Mouse (Mus musculus): ENCODE data around the gene Acad12.
"Not testable (repeated sequence)": the region's sequence is repeated elsewhere in the genome, so short reads cannot be mapped to it uniquely, and the experiment has no call there.

Acad12 gene

DNA sequence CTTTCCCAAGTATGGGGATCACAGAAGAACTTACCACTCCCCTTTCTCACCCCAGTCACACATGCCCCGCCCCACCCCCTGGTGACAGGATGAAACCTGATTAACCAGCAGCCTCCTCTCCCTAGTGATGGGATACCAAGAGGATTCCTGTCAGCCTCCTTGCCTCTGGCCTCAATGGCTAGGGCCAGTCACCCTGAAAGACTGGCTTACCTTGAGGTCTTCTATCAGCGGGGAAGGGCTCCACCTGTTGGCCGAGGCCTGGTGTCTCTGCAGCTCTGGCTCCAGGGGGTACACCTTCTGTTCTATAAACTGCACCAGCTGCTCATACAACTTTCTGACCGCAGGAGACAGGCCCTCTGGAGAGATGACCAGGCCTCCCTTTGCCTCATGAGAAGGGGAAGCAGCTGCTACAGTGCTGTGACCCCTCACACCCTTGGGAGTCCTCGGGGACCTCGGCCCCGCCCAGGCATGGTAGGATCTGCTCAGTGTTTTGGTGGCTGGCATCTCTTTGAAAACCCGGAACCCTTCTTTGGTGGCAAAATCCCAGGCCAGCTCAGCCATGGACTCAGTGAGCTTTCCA lies 9.1 kb downstream of the Acad12 start:
- not testable (repeated sequence) for DNase-seq

- peak; percentile 58 for DNase-seq
These were observed 12.6 kb downstream of the Acad12 start for GRCm38 (mm10) chr5:121606151-121606550.

DNA sequence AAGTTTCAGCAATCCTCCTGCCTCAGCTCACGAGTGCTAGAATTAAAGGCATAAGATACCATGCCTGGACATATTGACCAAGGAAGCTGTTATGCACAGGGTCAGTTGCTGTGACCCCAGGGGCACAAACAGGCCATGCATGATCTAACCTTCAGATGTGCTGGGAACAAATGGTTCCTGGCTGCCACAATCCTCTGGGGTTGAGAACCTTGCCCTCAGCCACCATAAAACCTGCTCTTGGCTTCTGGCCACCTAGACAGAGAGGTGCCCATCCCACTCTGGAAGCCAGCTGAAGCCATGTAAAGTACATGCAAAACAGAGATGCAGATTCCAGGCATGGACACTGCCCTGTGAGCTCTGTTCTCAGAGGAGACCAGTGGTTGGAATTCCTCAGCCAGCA lies 14.9 kb downstream of the Acad12 start:
- not testable (repeated sequence) for DNase-seq

- peak; percentile 83 for DNase-seq
These were observed 17.0 kb downstream of the Acad12 start for GRCm38 (mm10) chr5:121601547-121602299.

- no peak for DNase-seq
These were observed 19.7 kb downstream of the Acad12 start for GRCm38 (mm10) chr5:121598871-121599610.

GRCm38 (mm10) chr5:121597991-121598537 lies 20.7 kb downstream of the Acad12 start:
- no peak for DNase-seq

GRCm38 (mm10) chr5:121597332-121597731 lies 21.4 kb downstream of the Acad12 start:
- no peak for DNase-seq

DNA sequence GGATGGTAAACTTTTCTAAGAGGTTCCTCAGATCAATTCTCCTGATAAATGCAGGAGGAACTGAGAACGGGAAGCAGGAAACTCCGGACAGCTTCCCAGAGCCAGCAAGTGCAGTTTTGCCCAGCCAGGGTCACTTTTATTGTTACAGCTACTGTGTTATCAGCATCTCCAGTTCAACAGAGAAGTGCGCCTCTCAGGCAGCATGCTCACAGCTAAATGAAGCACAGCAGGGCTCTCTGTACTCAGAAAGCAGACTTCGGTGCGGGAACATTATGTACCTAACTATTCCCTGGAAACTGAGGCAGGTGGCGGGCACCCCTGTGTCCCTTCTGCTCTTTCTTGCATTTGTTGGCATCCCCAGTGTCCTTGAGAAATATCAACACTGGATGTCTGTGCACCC lies 22.5 kb downstream of the Acad12 start:
- no peak for DNase-seq

DNA sequence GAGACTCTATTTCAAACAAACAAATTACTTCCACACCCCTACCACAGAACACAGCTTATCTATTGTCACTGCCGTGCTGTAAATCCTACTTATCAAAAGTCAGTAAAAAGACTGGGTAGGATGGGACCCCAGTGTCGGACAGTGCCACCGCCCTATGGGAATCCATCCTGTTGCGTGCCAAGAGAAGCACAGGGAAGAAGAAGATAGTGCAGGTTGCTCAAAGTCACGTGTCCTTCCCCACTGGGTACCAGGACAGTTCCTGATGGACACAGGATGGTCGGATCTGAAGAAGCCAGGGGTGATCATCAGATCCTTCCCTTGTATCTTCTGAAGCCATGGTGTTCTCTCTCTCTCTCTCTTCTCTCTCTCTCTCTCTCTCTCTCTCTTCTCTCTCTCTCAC lies 23.0 kb downstream of the Acad12 start:
- no peak for DNase-seq

GRCm38 (mm10) chr5:121594714-121595313 lies 23.9 kb downstream of the Acad12 start:
- DNase-seq = no peak

- DNase-seq = peak; percentile 75
These were observed 25.0 kb downstream of the Acad12 start, which contains the start of gene Aldh2 for GRCm38 (mm10) chr5:121593451-121594401. Gene Aldh2 (minus strand): TSS chr5:121593824.

GRCm38 (mm10) chr5:121592816-121593407 lies 25.8 kb downstream of the Acad12 start:
- DNase-seq = no peak

- DNase-seq = no peak
These were observed 26.5 kb downstream of the Acad12 start for GRCm38 (mm10) chr5:121592064-121592815.

GRCm38 (mm10) chr5:121591417-121592063 lies 27.2 kb downstream of the Acad12 start:
- no peak for DNase-seq

DNA sequence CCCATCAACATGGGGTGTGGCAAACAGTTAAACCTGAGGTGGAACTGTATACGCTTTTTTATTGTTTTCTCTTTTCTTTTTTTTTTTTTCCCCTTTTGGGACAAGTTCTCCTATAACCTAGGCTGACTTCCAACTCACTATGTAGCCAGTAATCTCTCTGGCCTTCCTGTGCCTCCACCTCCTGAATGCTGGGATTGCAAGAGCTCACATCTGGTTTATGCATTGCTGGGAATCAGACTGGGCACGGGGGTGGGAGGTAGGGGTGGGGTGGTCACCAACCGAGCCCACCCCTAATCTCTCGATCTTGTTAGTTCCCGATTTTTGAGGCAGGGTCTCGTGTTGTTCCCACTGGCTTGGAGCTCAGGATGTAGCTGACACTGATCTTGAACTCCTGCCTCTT lies 28.8 kb downstream of the Acad12 start:
- DNase-seq = no peak

DNA sequence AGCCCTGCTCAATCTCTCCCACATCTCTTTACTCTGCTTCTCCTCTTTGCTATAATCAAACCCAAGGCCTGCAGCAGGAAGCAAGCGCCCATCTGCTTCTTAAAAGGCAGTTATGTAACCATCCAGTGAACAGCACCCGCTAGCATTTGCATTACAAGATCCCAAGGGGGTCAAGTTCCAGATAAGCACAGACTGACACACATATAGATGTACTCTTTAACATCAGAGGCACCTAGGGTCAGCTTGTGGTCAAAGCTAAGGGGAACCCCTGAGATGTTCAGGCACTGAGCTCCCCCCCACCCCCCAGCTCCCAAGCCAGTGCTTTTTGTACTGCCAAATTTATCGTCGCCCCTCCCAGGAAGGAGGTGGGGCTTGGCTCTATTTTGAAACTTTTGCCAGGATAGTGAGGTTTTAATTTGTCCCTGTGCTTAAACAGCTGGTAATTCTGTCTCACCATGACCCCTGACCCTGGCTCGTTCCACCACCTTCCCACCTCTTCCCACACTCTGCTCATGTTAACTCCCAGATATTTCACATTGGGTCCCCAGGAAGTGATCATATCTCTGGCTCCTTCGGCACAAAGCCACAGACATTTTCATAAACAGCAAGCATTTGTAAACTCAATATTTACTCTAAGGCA lies 32.2 kb downstream of the Acad12 start:
- DNase-seq = peak; percentile 65

DNA sequence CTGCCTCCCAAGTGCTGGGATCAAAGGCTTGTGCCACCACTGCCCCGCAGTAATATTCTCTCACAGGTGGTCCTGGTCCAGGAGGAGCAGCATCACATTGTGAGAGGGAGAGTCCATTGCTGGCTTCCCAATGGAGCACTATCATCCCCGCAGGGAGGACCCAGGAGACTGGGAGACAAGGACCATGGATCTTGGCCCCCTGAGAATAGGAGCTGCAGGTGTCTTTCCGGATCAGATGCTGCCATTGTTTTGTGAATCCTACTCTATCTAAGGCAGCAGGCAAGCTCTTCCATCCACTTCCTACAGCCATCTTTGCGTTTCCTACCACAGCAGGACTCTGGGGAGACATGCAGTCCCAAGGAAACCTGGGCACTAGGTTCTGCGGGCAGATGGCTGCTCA lies 33.0 kb downstream of the Acad12 start:
- DNase-seq = peak; percentile 12

- DNase-seq = no peak
These were observed 33.7 kb downstream of the Acad12 start for GRCm38 (mm10) chr5:121585005-121585404.

DNA sequence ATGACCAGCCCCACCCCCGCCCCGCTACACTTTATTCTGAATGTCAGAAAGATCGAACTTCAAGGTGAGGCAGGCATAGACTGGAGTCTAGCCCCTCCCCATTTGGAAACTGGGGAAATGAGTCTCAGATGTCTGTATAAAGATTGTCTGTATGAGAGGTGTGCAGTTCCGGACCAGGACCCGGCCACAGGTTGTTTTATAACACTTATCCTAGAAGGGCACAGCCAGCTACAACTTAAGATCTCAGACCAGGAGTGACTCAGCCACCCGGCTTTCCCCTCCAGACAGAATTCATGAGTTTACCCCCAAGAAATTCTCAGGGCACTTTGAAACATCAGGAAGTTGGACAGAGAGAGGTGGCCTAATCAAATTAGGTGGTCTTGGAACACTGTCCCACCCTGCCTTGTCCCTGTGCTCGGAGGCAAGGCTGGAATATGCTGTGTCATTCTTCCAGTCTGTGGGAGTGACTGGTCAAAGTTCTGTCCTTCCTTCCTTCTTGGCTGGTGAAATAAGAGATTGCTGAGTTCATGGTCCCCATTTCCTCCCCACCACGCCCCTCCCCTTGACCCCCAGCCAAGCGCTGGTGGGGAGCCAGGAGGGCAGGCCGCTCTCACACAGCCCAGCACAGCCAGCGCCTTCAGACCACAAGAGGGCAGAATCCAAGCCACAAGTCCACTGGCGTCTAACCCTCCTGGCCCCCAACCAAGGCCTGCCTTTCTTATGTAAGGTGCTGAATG lies 34.8 kb downstream of the Acad12 start:
- peak; percentile 65 for DNase-seq
